Mouse (Mus musculus) bone marrow, adult 2 months (tissue): Measurements from ENCODE around the gene Fmnl3. TPM values are rescaled to one million over a fixed set of nuclear protein-coding genes. Genes with fewer than 3 reads are reported as not detected.

Experiments used
- H3K27ac ChIP-seq: fragments of 200-500 bp; 2 replicates; pipeline ENCODE4 v1.5.1; 2012; ENCODE audit warnings: low read depth, mild to moderate bottlenecking, control low read depth, inconsistent platforms, low read length; ENCODE audit not compliant: control insufficient read depth, poor library complexity, insufficient read depth
- H3K4me1 ChIP-seq: fragments of 200-500 bp; 2 replicates; pipeline ENCODE4 v1.6.1; 2011; ENCODE audit warnings: low read length; ENCODE audit not compliant: control insufficient read depth, insufficient read depth
- H3K4me3 ChIP-seq: fragments of 200-500 bp; replicated peaks from 2 replicates; pipeline ENCODE3; 2011; ENCODE audit warnings: mild to moderate bottlenecking, low read depth, low read length, control low read depth; ENCODE audit not compliant: control insufficient read depth
- CTCF ChIP-seq: fragments of 200-500 bp; IDR thresholded peaks from 2 replicates; pipeline ENCODE4 v1.5.1; 2011; ENCODE audit warnings: low read length, control low read depth; ENCODE audit not compliant: control insufficient read depth, insufficient read depth
- POLR2A ChIP-seq: fragments of 200-500 bp; IDR thresholded peaks from 2 replicates; pipeline ENCODE4 v1.6.1; 2011; ENCODE audit warnings: low read depth, mild to moderate bottlenecking, control low read depth, low read length, borderline replicate concordance; ENCODE audit not compliant: control insufficient read depth
- WGBS: fragments of 180-500 bp; shearing (Covaris S2); methylation state at CpG from one replicate; pipeline ENCODE4 v1.1.7; 2018; 5-methylcytosine and 5-hydroxymethylcytosine counted together
- polyA plus RNA-seq: library from polyadenylated mRNA; stranded (reverse); fragments of >200 nt; gene quantifications from 2 replicates; pipeline ENCODE4 v1.2.4, GENCODE M21; 2011; ENCODE audit warnings: low replicate concordance; ENCODE audit not compliant: missing spikeins, insufficient read depth, insufficient read length

The Fmnl3 gene
- polyA plus RNA-seq, 1 experiment, result 17.7 TPM

- WGBS, result 84% methylated on average over 9 of the region's 9 CpGs
These were observed 34.9 kb upstream of the Fmnl3 start for GRCm38 (mm10) chr15:99405150-99405549.

GRCm38 (mm10) chr15:99403159-99403889, 33.0 kb upstream of the Fmnl3 start:
- peaks cover 4% of the 10 kb centered on the region; the same call in 1 of the 2 replicates for H3K4me1 ChIP-seq
- no peak overlapping the region for H3K27ac ChIP-seq
- WGBS, result 86% methylated on average over 12 of the region's 12 CpGs
- TF ChIP-seq CTCF (no peak), POLR2A (no peak)
- no peak overlapping the region for H3K4me3 ChIP-seq

More at GRCm38 (mm10) chr15:99405150-99405549, 34.9 kb upstream of the Fmnl3 start:
- Histone ChIP-seq H3K27ac (no peak overlapping the region), H3K4me3 (no peak overlapping the region), H3K4me1 (peaks cover under 1% of the 10 kb centered on the region; the same call in 1 of the 2 replicates)
- TF ChIP-seq CTCF, result no peak
- no peak for TF ChIP-seq POLR2A

DNA sequence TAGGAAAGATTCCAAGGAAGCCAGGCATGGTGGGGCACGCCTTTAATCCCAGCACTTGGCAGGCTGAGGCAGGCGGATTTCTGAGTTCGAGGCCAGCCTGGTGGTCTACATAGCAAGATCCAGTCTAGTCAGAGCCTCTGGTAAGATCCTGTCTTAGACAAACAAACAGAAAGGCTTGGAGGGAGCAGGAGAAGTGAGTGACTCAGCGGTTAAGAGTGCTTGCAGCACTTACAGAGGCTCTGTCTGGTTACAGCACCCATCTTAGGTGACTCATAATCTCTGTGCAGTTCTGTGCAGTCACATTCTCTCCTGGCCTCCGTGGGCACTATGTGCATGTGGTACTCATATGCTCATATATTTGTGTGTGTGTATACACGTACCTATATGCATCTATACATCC, 30.3 kb upstream of the Fmnl3 start:
- Histone ChIP-seq H3K4me3 (no peak overlapping the region), H3K27ac (no peak overlapping the region), H3K4me1 (peaks cover 7% of the 10 kb centered on the region; the same call in 1 of the 2 replicates)
- WGBS, result 65% methylated on average over 6 of the region's 6 CpGs
- no peak for TF ChIP-seq POLR2A
- no peak for TF ChIP-seq CTCF

DNA sequence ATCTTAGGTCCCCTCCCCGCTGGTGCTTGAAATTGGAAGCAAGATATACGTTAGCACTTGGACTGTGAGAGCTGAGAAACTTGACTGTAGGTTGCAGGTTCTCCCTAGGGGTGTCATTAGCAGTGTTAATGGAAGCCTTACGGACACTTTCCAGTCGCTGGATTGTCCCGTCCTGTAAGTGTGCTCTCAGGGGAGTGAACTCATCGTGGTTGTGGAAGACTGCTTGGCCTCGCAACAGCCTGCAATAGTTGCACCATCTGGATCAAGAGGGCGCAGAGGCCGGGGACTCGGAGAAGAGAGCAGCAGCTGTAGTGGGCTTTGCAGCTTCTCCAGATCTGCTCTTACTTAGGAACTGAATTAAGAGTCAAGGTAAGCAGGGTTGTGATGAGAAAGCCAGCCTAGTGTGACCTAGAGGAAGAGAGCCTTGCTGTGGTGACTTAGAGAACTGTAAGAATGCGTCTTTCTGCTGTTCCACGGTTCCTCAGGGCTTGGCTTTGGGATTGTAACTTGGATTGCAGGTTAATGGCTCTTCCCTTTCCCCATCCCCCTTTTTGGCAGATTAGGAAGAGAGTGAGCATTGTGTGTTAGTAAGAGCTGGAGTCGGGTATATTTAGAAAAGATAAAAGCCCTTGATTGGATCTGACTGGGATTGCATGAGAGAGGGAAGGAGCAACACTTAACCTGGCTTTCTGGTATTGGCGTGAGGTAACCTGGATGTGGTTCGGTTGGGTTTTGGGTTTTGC, 29.4 kb upstream of the Fmnl3 start:
- Histone ChIP-seq H3K4me1 (peaks cover 9% of the 10 kb centered on the region; the same call in 1 of the 2 replicates), H3K4me3 (no peak overlapping the region), H3K27ac (peak overlapping the region; percentile 8; the same call in 1 of the 2 replicates)
- no peak for TF ChIP-seq POLR2A
- TF ChIP-seq CTCF, result no peak
- WGBS, result 51% methylated on average over 15 of the region's 15 CpGs

DNA sequence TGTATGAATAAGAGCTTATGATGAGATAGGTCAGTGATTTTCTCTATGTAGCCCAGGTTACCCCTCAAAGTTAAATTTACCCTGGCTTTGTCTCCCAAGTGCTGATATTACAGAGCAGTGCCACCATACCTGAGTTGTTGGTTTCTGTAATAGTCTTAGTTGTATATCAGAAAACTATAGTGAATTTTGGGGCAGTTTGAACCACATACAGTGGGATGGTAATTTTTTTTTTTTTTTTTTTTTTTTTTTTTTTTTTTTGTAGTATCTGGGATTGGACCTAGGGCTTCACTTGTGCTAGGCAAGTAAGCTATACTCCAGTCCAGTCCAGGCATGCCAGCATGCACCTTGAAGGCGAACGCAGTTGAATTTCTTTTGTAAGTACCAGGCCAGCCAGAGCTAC, 27.3 kb upstream of the Fmnl3 start:
- H3K4me1 ChIP-seq, result peaks cover 9% of the 10 kb centered on the region; the same call in 1 of the 2 replicates
- 93% methylated on average over 2 of the region's 2 CpGs for WGBS
- no peak overlapping the region for H3K4me3 ChIP-seq
- no peak overlapping the region for H3K27ac ChIP-seq
- TF ChIP-seq CTCF (no peak), POLR2A (no peak)

- Histone ChIP-seq H3K4me3 (no peak overlapping the region), H3K4me1 (peaks cover 9% of the 10 kb centered on the region; the same call in 1 of the 2 replicates), H3K27ac (no peak overlapping the region)
- WGBS, result 42% methylated on average over 4 of the region's 4 CpGs
- TF ChIP-seq CTCF, result no peak
- no peak for TF ChIP-seq POLR2A
These were observed 26.6 kb upstream of the Fmnl3 start for GRCm38 (mm10) chr15:99396875-99397274.

DNA sequence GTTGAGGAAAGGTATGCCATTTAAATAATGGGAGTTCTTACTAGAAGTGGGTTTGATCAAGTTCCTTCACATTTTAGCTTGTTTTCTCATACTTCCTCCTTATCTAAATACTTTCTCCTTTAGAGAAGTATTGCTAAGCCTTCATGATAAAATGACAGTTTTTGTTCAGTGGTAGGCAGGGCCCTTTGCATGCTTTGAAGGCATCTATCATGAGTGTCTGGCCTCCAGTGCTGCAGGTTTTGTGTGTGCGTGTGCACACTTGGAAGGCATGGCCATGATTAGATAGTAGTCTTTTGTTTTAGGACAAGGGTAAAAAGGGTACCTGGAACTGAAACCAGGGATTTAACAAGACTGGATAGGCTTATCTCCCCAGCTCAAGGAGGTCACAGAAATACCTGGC, 26.2 kb upstream of the Fmnl3 start:
- TF ChIP-seq POLR2A, result no peak
- TF ChIP-seq CTCF, result no peak
- 25% methylated on average over 1 of the region's 1 CpGs for WGBS
- Histone ChIP-seq H3K27ac (no peak overlapping the region; the same call in 1 of the 2 replicates), H3K4me1 (peaks cover 9% of the 10 kb centered on the region; the same call in 1 of the 2 replicates), H3K4me3 (no peak overlapping the region)
